Mouse (Mus musculus) forebrain, embryonic 10.5 days (tissue): ENCODE measurements around the gene Padi2. TPM values are rescaled to one million over a fixed set of nuclear protein-coding genes. Genes with fewer than 3 reads are reported as not detected.

Source experiments
- DNase-seq: peaks from one replicate; pipeline ENCODE4 v3.0.0-alpha.2; 2017; ENCODE audit warnings: low spot score; ENCODE audit errors: extremely low spot score
- H3K27ac ChIP-seq: fragments of 300-500 bp; sonication (generic); 2 replicates; pipeline ENCODE4 v1.5.1; 2016; ENCODE audit warnings: mild to moderate bottlenecking
- H3K27me3 ChIP-seq: fragments of 300-500 bp; sonication (generic); 2 replicates; pipeline ENCODE4 v1.6.1; 2016; ENCODE audit warnings: mild to moderate bottlenecking; ENCODE audit not compliant: poor library complexity, severe bottlenecking
- H3K36me3 ChIP-seq: fragments of 300-500 bp; sonication (generic); replicated peaks from 2 replicates; pipeline ENCODE4 v1.6.1; 2016; ENCODE audit warnings: mild to moderate bottlenecking, moderate library complexity
- H3K4me1 ChIP-seq: fragments of 300-500 bp; sonication (generic); 2 replicates; pipeline ENCODE4 v1.6.1; 2016
- H3K4me3 ChIP-seq: fragments of 300-500 bp; sonication (generic); 2 replicates; pipeline ENCODE4 v1.5.1; 2016; ENCODE audit warnings: mild to moderate bottlenecking, moderate library complexity
- H3K9me3 ChIP-seq: fragments of 300-500 bp; sonication (generic); 2 replicates; pipeline ENCODE4 v1.6.1; 2016; ENCODE audit warnings: mild to moderate bottlenecking, moderate library complexity
- WGBS: fragments of 180-500 bp; shearing (Covaris S2); methylation state at CpG from one replicate; pipeline ENCODE4 v1.1.7; 2016; 5-methylcytosine and 5-hydroxymethylcytosine counted together
- polyA plus RNA-seq: library from polyadenylated mRNA; unstranded; fragments of >200 nt; fragmentation: Nextera tagmentation; extraction: Ambion mirVana; gene quantifications from 2 replicates; pipeline ENCODE4 v1.2.1, GENCODE M21; 2016

Gene Padi2
- polyA plus RNA-seq, 1 experiment from 2014 or later: 0.66 TPM

GRCm38 (mm10) chr4:140957725-140958124 is 51.6 kb downstream of the Padi2 start:
- Histone ChIP-seq H3K9me3 (no peaks in the 10 kb centered on the region), H3K4me1 (peaks cover 46% of the 10 kb centered on the region), H3K36me3 (no peaks in the 10 kb centered on the region), H3K27ac (peak overlapping the region; percentile 76), H3K4me3 (peak overlapping the region; percentile 53), H3K27me3 (peaks cover 8% of the 10 kb centered on the region; the same call in 1 of the 2 replicates)
- peak; percentile 77 for DNase-seq
- WGBS: under 1% methylated on average over 13 of the region's 13 CpGs

- H3K36me3 ChIP-seq: no peaks in the 10 kb centered on the region; the same call in 1 of the 2 replicates
- H3K4me1 ChIP-seq: peaks cover 52% of the 10 kb centered on the region
- no peak for DNase-seq
- H3K9me3 ChIP-seq: no peaks in the 10 kb centered on the region
- WGBS: 67% methylated on average over 6 of the region's 6 CpGs
- no peak overlapping the region for H3K4me3 ChIP-seq
- H3K27ac ChIP-seq: no peak overlapping the region
- H3K27me3 ChIP-seq: peaks cover 8% of the 10 kb centered on the region; the same call in 1 of the 2 replicates
Observed at GRCm38 (mm10) chr4:140958319-140958718, 52.2 kb downstream of the Padi2 start.

GRCm38 (mm10) chr4:140959128-140959679 is 53.1 kb downstream of the Padi2 start:
- peaks cover 8% of the 10 kb centered on the region; the same call in 1 of the 2 replicates for H3K27me3 ChIP-seq
- no peak overlapping the region for H3K4me3 ChIP-seq
- 91% methylated on average over 7 of the region's 7 CpGs for WGBS
- H3K4me1 ChIP-seq: peaks cover 56% of the 10 kb centered on the region
- no peak for DNase-seq
- no peak overlapping the region for H3K27ac ChIP-seq
- no peaks in the 10 kb centered on the region for H3K9me3 ChIP-seq
- no peaks in the 10 kb centered on the region; the same call in 1 of the 2 replicates for H3K36me3 ChIP-seq

GRCm38 (mm10) chr4:140959715-140960479 is 53.8 kb downstream of the Padi2 start:
- H3K4me1 ChIP-seq: peaks cover 63% of the 10 kb centered on the region
- H3K27me3 ChIP-seq: peaks cover 8% of the 10 kb centered on the region; the same call in 1 of the 2 replicates
- H3K4me3 ChIP-seq: no peak overlapping the region
- no peak for DNase-seq
- no peaks in the 10 kb centered on the region for H3K9me3 ChIP-seq
- peak overlapping the region; percentile 95 for H3K27ac ChIP-seq
- no peaks in the 10 kb centered on the region; the same call in 1 of the 2 replicates for H3K36me3 ChIP-seq
- WGBS: 80% methylated on average over 10 of the region's 10 CpGs

- Histone ChIP-seq H3K27ac (peak within 1 kb of the TSS; percentile 95), H3K4me1 (peaks cover 64% of the 10 kb centered on the region), H3K36me3 (peaks cover 3% of the 10 kb centered on the region), H3K4me3 (peak within 1 kb of the TSS; percentile 98), H3K27me3 (peaks cover 8% of the 10 kb centered on the region; the same call in 1 of the 2 replicates), H3K9me3 (no peaks in the 10 kb centered on the region)
- DNase-seq: peak; percentile 98
- WGBS: 5% methylated on average over 37 of the region's 37 CpGs
Observed at GRCm38 (mm10) chr4:140960781-140961466, 54.8 kb downstream of the Padi2 start, which contains the start of gene Sdhb. TSS of gene Sdhb (plus strand) at chr4:140961203.

- WGBS: 2% methylated on average over 38 of the region's 38 CpGs
- Histone ChIP-seq H3K27me3 (peaks cover 7% of the 10 kb centered on the region; the same call in 1 of the 2 replicates), H3K4me3 (peak overlapping the region; percentile 98), H3K27ac (peak overlapping the region; percentile 95), H3K9me3 (no peaks in the 10 kb centered on the region), H3K36me3 (peaks cover 10% of the 10 kb centered on the region), H3K4me1 (peaks cover 61% of the 10 kb centered on the region)
- DNase-seq: peak; percentile 34
Observed at GRCm38 (mm10) chr4:140961467-140962206, 55.5 kb downstream of the Padi2 start.

- H3K36me3 ChIP-seq: peaks cover 17% of the 10 kb centered on the region
- peak overlapping the region; percentile 98 for H3K4me3 ChIP-seq
- no peaks in the 10 kb centered on the region for H3K9me3 ChIP-seq
- H3K27me3 ChIP-seq: no peaks in the 10 kb centered on the region
- 77% methylated on average over 8 of the region's 8 CpGs for WGBS
- H3K4me1 ChIP-seq: peaks cover 54% of the 10 kb centered on the region
- peak overlapping the region; percentile 95 for H3K27ac ChIP-seq
- no peak for DNase-seq
Observed at GRCm38 (mm10) chr4:140962207-140962909, 56.2 kb downstream of the Padi2 start.

GRCm38 (mm10) chr4:140962950-140963349 is 56.8 kb downstream of the Padi2 start:
- 55% methylated on average over 5 of the region's 5 CpGs for WGBS
- Histone ChIP-seq H3K9me3 (no peaks in the 10 kb centered on the region), H3K36me3 (peaks cover 23% of the 10 kb centered on the region), H3K27me3 (no peaks in the 10 kb centered on the region), H3K27ac (no peak overlapping the region), H3K4me3 (no peak overlapping the region; the same call in 1 of the 2 replicates), H3K4me1 (peaks cover 48% of the 10 kb centered on the region)
- DNase-seq: no peak

GRCm38 (mm10) chr4:140963941-140964597 is 57.9 kb downstream of the Padi2 start:
- no peak overlapping the region for H3K27ac ChIP-seq

GRCm38 (mm10) chr4:140964620-140965019 is 58.5 kb downstream of the Padi2 start:
- H3K4me1 ChIP-seq: peaks cover 45% of the 10 kb centered on the region
- DNase-seq: peak; percentile 69
- H3K4me3 ChIP-seq: no peak overlapping the region
- H3K36me3 ChIP-seq: peaks cover 38% of the 10 kb centered on the region
- 27% methylated on average over 7 of the region's 7 CpGs for WGBS
- no peaks in the 10 kb centered on the region for H3K9me3 ChIP-seq
- no peaks in the 10 kb centered on the region for H3K27me3 ChIP-seq
- H3K27ac ChIP-seq: no peak overlapping the region

More at GRCm38 (mm10) chr4:140963941-140964597, 57.9 kb downstream of the Padi2 start:
- WGBS: 86% methylated on average over 9 of the region's 9 CpGs
- Histone ChIP-seq H3K4me3 (no peak overlapping the region), H3K4me1 (peaks cover 45% of the 10 kb centered on the region), H3K9me3 (no peaks in the 10 kb centered on the region), H3K27me3 (no peaks in the 10 kb centered on the region), H3K36me3 (peaks cover 33% of the 10 kb centered on the region)
- no peak for DNase-seq

GRCm38 (mm10) chr4:140967386-140968159 is 61.4 kb downstream of the Padi2 start:
- H3K9me3 ChIP-seq: no peaks in the 10 kb centered on the region
- peaks cover 68% of the 10 kb centered on the region for H3K36me3 ChIP-seq
- DNase-seq: no peak
- H3K27ac ChIP-seq: no peak overlapping the region
- H3K4me1 ChIP-seq: peaks cover 19% of the 10 kb centered on the region
- 87% methylated on average over 11 of the region's 11 CpGs for WGBS
- no peak overlapping the region for H3K4me3 ChIP-seq
- no peaks in the 10 kb centered on the region for H3K27me3 ChIP-seq
